Mouse (Mus musculus) olfactory bulb, adult 2 months (tissue): ENCODE data around the gene Clmp.

Experiments
- CTCF ChIP-seq: fragments of 200-500 bp; IDR thresholded peaks from 2 replicates; pipeline ENCODE4 v1.5.1; 2012; ENCODE audit warnings: low read depth, mild to moderate bottlenecking, low read length, moderate library complexity; ENCODE audit not compliant: insufficient read depth
- POLR2A ChIP-seq: fragments of 200-500 bp; IDR thresholded peaks from 2 replicates; pipeline ENCODE4 v1.6.1; 2012; ENCODE audit warnings: mild to moderate bottlenecking, low read depth, low read length, moderate library complexity; ENCODE audit not compliant: insufficient read depth

GRCm38 (mm10) chr9:40649983-40650382 lies 35.8 kb upstream of the Clmp start:
- no peak for TF ChIP-seq CTCF
- no peak for TF ChIP-seq POLR2A
